Mouse (Mus musculus) CH12.LX (cell line): ENCODE data around the gene Dnmbp.

ENCODE experiments used
- CHD2 ChIP-seq: IDR thresholded peaks from 2 replicates; pipeline ENCODE4 v1.6.1; 2011; ENCODE audit warnings: low read length, improper control_type of control experiment
- CTCF ChIP-seq, 2 experiments: IDR thresholded peaks in 1 of 2; conservative IDR thresholded peaks in 1 of 2; 2 replicates each; pipeline ENCODE4 v1.5.1; 2011 to 2012; ENCODE audit warnings: low read depth in 2 of 2, low read length in 2 of 2, improper control_type of control experiment in 1 of 2, inconsistent platforms in 1 of 2, mild to moderate bottlenecking in 1 of 2, moderate library complexity in 1 of 2
- EP300 ChIP-seq: IDR thresholded peaks from 2 replicates; pipeline ENCODE4 v1.6.1; 2011; ENCODE audit warnings: low read length, improper control_type of control experiment
- GABPA ChIP-seq: IDR thresholded peaks from 2 replicates; pipeline ENCODE4 v1.6.1; 2012; ENCODE audit warnings: low read depth, low read length, improper control_type of control experiment, inconsistent platforms; ENCODE audit not compliant: insufficient replicate concordance
- MAZ ChIP-seq: IDR thresholded peaks from 2 replicates; pipeline ENCODE4 v1.6.1; 2012; ENCODE audit warnings: low read depth, mild to moderate bottlenecking, inconsistent platforms, low read length, improper control_type of control experiment, moderate library complexity
- NRF1 ChIP-seq: IDR thresholded peaks from 2 replicates; pipeline ENCODE4 v1.6.1; 2014; ENCODE audit warnings: low read depth, mild to moderate bottlenecking, inconsistent platforms, low read length, improper control_type of control experiment, moderate library complexity
- POLR2A ChIP-seq: IDR thresholded peaks from 2 replicates; pipeline ENCODE4 v1.6.1; 2011; ENCODE audit warnings: low read depth, mild to moderate bottlenecking, improper control_type of control experiment, low read length
- USF1 ChIP-seq: IDR thresholded peaks from 2 replicates; pipeline ENCODE4 v1.6.1; 2014; ENCODE audit warnings: low read depth, mild to moderate bottlenecking, inconsistent platforms, low read length, improper control_type of control experiment

DNA sequence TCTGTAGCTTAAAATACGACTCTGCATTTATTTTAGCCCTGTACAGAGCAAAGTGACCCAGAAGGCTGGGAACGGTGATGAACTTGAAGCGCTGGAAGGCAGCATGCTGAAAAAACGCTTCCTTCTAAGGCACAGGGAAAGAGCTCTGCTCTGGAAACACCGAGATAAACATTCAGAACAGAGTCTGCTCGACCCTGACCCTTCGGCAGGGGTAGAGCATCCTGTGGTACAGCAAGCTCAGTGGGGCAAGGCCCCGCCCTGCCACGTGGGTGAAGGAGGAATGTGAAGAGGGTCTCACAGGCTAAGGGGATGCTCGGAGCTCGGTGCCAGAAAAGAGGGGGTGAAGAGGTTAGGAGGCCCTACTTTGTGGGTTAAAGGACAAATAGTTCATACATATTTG, 1.6 kb downstream of the Dnmbp start:
- TF ChIP-seq EP300 (no peak), USF1 (no peak), CTCF (conservative IDR thresholded peaks at IDR 0.05 in 1 of 2, IDR thresholded peaks at IDR 0.05 in 1 of 2; ENCODE audit: low read depth in 2 of 2, low read length in 2 of 2) (no peak), POLR2A (no peak), MAZ (no peak), NRF1 (no peak), CHD2 (no peak), GABPA (no peak)
